Mouse (Mus musculus) kidney, adult 2 months (tissue): Measurements from ENCODE around the gene AL732309.1.

Experiments used
- CTCF ChIP-seq: fragments of 200-500 bp; conservative IDR thresholded peaks from 2 replicates; pipeline ENCODE4 v1.5.1; 2011; ENCODE audit warnings: low read depth, mild to moderate bottlenecking, control low read depth, low read length, moderate library complexity, mixed read lengths; ENCODE audit not compliant: insufficient read depth, insufficient read length
- POLR2A ChIP-seq: fragments of 200-500 bp; IDR thresholded peaks from one replicate; pipeline ENCODE4 v1.6.1; 2011; ENCODE audit warnings: low read depth, low read length, control low read depth

GRCm38 (mm10) chr2:25240723-25241437 is 5.8 kb downstream of the AL732309.1 start:
- TF ChIP-seq CTCF, result no peak
- no peak for TF ChIP-seq POLR2A
